Mouse (Mus musculus): ENCODE data around the gene Anp32b. TPM values are rescaled to one million over a fixed set of nuclear protein-coding genes. Genes with fewer than 3 reads are reported as not detected.

The Anp32b gene
- polyA plus RNA-seq (2016; fragmentation: Nextera tagmentation; extraction: Ambion mirVana) = 194 and 196 TPM in 2 replicates

- no peaks in the 10 kb centered on the region for H3K27me3 ChIP-seq (replicated peaks)
- peak within 1 kb of the TSS; percentile 97 for H3K9ac ChIP-seq
- peak within 1 kb of the TSS; percentile 96 for H3K27ac ChIP-seq
- peak; percentile 91 for ATAC-seq (ENCODE audit: low FRiP score, low read depth)
- no peaks in the 10 kb centered on the region for H3K9me3 ChIP-seq
- H3K4me3 ChIP-seq = peak within 1 kb of the TSS; percentile 93
- no peaks in the 10 kb centered on the region for H3K36me3 ChIP-seq
- peak within 1 kb of the TSS; percentile 88 for H3K4me2 ChIP-seq (replicated peaks)
- H3K4me1 ChIP-seq = peaks cover 27% of the 10 kb centered on the region
- under 1% methylated on average over 40 of the region's 66 CpGs for WGBS
Measured at GRCm38 (mm10) chr4:46450519-46451131, at the start of gene Anp32b. Anp32b (plus strand) TSS chr4:46450902.

GRCm38 (mm10) chr4:46404042-46404795, 46.5 kb upstream of the Anp32b start:
- no peaks in the 10 kb centered on the region for H3K27me3 ChIP-seq (replicated peaks)
- H3K4me3 ChIP-seq = no peak overlapping the region
- no peak overlapping the region for H3K27ac ChIP-seq
- H3K36me3 ChIP-seq = no peaks in the 10 kb centered on the region
- H3K9me3 ChIP-seq = no peaks in the 10 kb centered on the region
- WGBS = 81% methylated on average over 6 of the region's 6 CpGs
- H3K4me1 ChIP-seq = no peaks in the 10 kb centered on the region
- H3K9ac ChIP-seq = no peak overlapping the region
- ATAC-seq (ENCODE audit: low FRiP score, low read depth) = no peak
- no peak overlapping the region for H3K4me2 ChIP-seq (replicated peaks)

GRCm38 (mm10) chr4:46406966-46407703, 43.6 kb upstream of the Anp32b start:
- 90% methylated on average over 8 of the region's 8 CpGs for WGBS
- Histone ChIP-seq H3K27me3 (replicated peaks) (no peaks in the 10 kb centered on the region), H3K36me3 (no peaks in the 10 kb centered on the region), H3K9ac (no peak overlapping the region), H3K4me1 (no peaks in the 10 kb centered on the region), H3K4me3 (no peak overlapping the region), H3K9me3 (no peaks in the 10 kb centered on the region), H3K4me2 (replicated peaks) (no peak overlapping the region), H3K27ac (no peak overlapping the region)
- no peak for ATAC-seq (ENCODE audit: low FRiP score, low read depth)

GRCm38 (mm10) chr4:46410677-46411076, 40.0 kb upstream of the Anp32b start:
- no peak overlapping the region for H3K4me3 ChIP-seq
- no peak overlapping the region for H3K27ac ChIP-seq
- no peaks in the 10 kb centered on the region for H3K36me3 ChIP-seq
- no peak for ATAC-seq (ENCODE audit: low FRiP score, low read depth)
- 90% methylated on average over 5 of the region's 5 CpGs for WGBS
- H3K4me1 ChIP-seq = no peaks in the 10 kb centered on the region
- no peaks in the 10 kb centered on the region for H3K9me3 ChIP-seq
- no peak overlapping the region for H3K9ac ChIP-seq
- no peaks in the 10 kb centered on the region for H3K27me3 ChIP-seq (replicated peaks)
- H3K4me2 ChIP-seq (replicated peaks) = no peak overlapping the region

- H3K9me3 ChIP-seq = no peaks in the 10 kb centered on the region
- no peaks in the 10 kb centered on the region for H3K27me3 ChIP-seq (replicated peaks)
- no peak for ATAC-seq (ENCODE audit: low FRiP score, low read depth)
- no peaks in the 10 kb centered on the region for H3K4me1 ChIP-seq
- 84% methylated on average over 6 of the region's 6 CpGs for WGBS
- no peak overlapping the region for H3K9ac ChIP-seq
- no peaks in the 10 kb centered on the region for H3K36me3 ChIP-seq
- H3K4me2 ChIP-seq (replicated peaks) = no peak overlapping the region
- H3K27ac ChIP-seq = no peak overlapping the region
- H3K4me3 ChIP-seq = no peak overlapping the region
Measured at GRCm38 (mm10) chr4:46411489-46411888, 39.2 kb upstream of the Anp32b start.

- Histone ChIP-seq H3K9ac (no peak overlapping the region), H3K27me3 (replicated peaks) (no peaks in the 10 kb centered on the region), H3K4me2 (replicated peaks) (no peak overlapping the region), H3K4me1 (no peaks in the 10 kb centered on the region), H3K4me3 (no peak overlapping the region), H3K9me3 (no peaks in the 10 kb centered on the region), H3K27ac (no peak overlapping the region), H3K36me3 (no peaks in the 10 kb centered on the region)
- no peak for ATAC-seq (ENCODE audit: low FRiP score, low read depth)
- 67% methylated on average over 1 of the region's 1 CpGs for WGBS
Measured at GRCm38 (mm10) chr4:46412113-46412512, 38.6 kb upstream of the Anp32b start.

- Histone ChIP-seq H3K27ac (no peak within 1 kb of the TSS), H3K36me3 (no peaks in the 10 kb centered on the region), H3K4me2 (replicated peaks) (no peak within 1 kb of the TSS), H3K9ac (no peak within 1 kb of the TSS), H3K9me3 (no peaks in the 10 kb centered on the region), H3K4me1 (no peaks in the 10 kb centered on the region), H3K27me3 (replicated peaks) (no peaks in the 10 kb centered on the region), H3K4me3 (no peak within 1 kb of the TSS)
- no peak for ATAC-seq (ENCODE audit: low FRiP score, low read depth)
- WGBS = 81% methylated on average over 7 of the region's 7 CpGs
Measured at GRCm38 (mm10) chr4:46413406-46413805, 37.3 kb upstream of the Anp32b start, which contains the start of gene Hemgn. Hemgn (minus strand) TSS chr4:46413506.

GRCm38 (mm10) chr4:46417491-46417890, 33.2 kb upstream of the Anp32b start:
- Histone ChIP-seq H3K36me3 (no peaks in the 10 kb centered on the region), H3K4me2 (replicated peaks) (no peak overlapping the region), H3K27ac (no peak overlapping the region), H3K4me3 (no peak overlapping the region), H3K27me3 (replicated peaks) (no peaks in the 10 kb centered on the region), H3K4me1 (no peaks in the 10 kb centered on the region), H3K9me3 (no peaks in the 10 kb centered on the region), H3K9ac (no peak overlapping the region)
- 71% methylated on average over 3 of the region's 3 CpGs for WGBS
- ATAC-seq (ENCODE audit: low FRiP score, low read depth) = no peak

- Histone ChIP-seq H3K27ac (no peak overlapping the region), H3K9ac (no peak overlapping the region), H3K27me3 (replicated peaks) (no peaks in the 10 kb centered on the region), H3K9me3 (no peaks in the 10 kb centered on the region), H3K4me2 (replicated peaks) (no peak overlapping the region), H3K4me1 (no peaks in the 10 kb centered on the region), H3K36me3 (no peaks in the 10 kb centered on the region), H3K4me3 (no peak overlapping the region)
- no peak for ATAC-seq (ENCODE audit: low FRiP score, low read depth)
- 90% methylated on average over 9 of the region's 9 CpGs for WGBS
Measured at GRCm38 (mm10) chr4:46418851-46419250, 31.9 kb upstream of the Anp32b start.

GRCm38 (mm10) chr4:46422625-46423024, 28.1 kb upstream of the Anp32b start:
- H3K9ac ChIP-seq = no peak overlapping the region
- H3K9me3 ChIP-seq = no peaks in the 10 kb centered on the region
- ATAC-seq (ENCODE audit: low FRiP score, low read depth) = no peak
- H3K36me3 ChIP-seq = no peaks in the 10 kb centered on the region
- no peaks in the 10 kb centered on the region for H3K4me1 ChIP-seq
- H3K4me3 ChIP-seq = no peak overlapping the region
- H3K27ac ChIP-seq = no peak overlapping the region
- WGBS = 77% methylated on average over 8 of the region's 8 CpGs
- H3K4me2 ChIP-seq (replicated peaks) = no peak overlapping the region
- H3K27me3 ChIP-seq (replicated peaks) = no peaks in the 10 kb centered on the region

- H3K27me3 ChIP-seq (replicated peaks) = no peaks in the 10 kb centered on the region
- no peak for ATAC-seq (ENCODE audit: low FRiP score, low read depth)
- no peaks in the 10 kb centered on the region for H3K9me3 ChIP-seq
- no peaks in the 10 kb centered on the region for H3K4me1 ChIP-seq
- no peaks in the 10 kb centered on the region for H3K36me3 ChIP-seq
- no peak overlapping the region for H3K4me2 ChIP-seq (replicated peaks)
- no peak overlapping the region for H3K9ac ChIP-seq
- 47% methylated on average over 10 of the region's 10 CpGs for WGBS
- no peak overlapping the region for H3K4me3 ChIP-seq
- H3K27ac ChIP-seq = no peak overlapping the region
Measured at GRCm38 (mm10) chr4:46428903-46429499, 21.7 kb upstream of the Anp32b start.

All from neural tube, embryonic 12.5 days (tissue).